Mouse (Mus musculus) forebrain, embryonic 10.5 days (tissue): ENCODE measurements around the gene Polr1e. TPM values are rescaled to one million over a fixed set of nuclear protein-coding genes. Genes with fewer than 3 reads are reported as not detected.
"Not testable (repeated sequence)": the region's sequence is repeated elsewhere in the genome, so short reads cannot be mapped to it uniquely, and the experiment has no call there.

ENCODE experiments used
- DNase-seq: peaks from one replicate; pipeline ENCODE4 v3.0.0-alpha.2; 2017; ENCODE audit warnings: low spot score; ENCODE audit errors: extremely low spot score
- H3K27ac ChIP-seq: fragments of 300-500 bp; sonication (generic); 2 replicates; pipeline ENCODE4 v1.5.1; 2016; ENCODE audit warnings: mild to moderate bottlenecking
- H3K27me3 ChIP-seq: fragments of 300-500 bp; sonication (generic); 2 replicates; pipeline ENCODE4 v1.6.1; 2016; ENCODE audit warnings: mild to moderate bottlenecking; ENCODE audit not compliant: poor library complexity, severe bottlenecking
- H3K36me3 ChIP-seq: fragments of 300-500 bp; sonication (generic); replicated peaks from 2 replicates; pipeline ENCODE4 v1.6.1; 2016; ENCODE audit warnings: mild to moderate bottlenecking, moderate library complexity
- H3K4me1 ChIP-seq: fragments of 300-500 bp; sonication (generic); 2 replicates; pipeline ENCODE4 v1.6.1; 2016
- H3K4me3 ChIP-seq: fragments of 300-500 bp; sonication (generic); 2 replicates; pipeline ENCODE4 v1.5.1; 2016; ENCODE audit warnings: mild to moderate bottlenecking, moderate library complexity
- H3K9me3 ChIP-seq: fragments of 300-500 bp; sonication (generic); 2 replicates; pipeline ENCODE4 v1.6.1; 2016; ENCODE audit warnings: mild to moderate bottlenecking, moderate library complexity
- WGBS: fragments of 180-500 bp; shearing (Covaris S2); methylation state at CpG from one replicate; pipeline ENCODE4 v1.1.7; 2016; 5-methylcytosine and 5-hydroxymethylcytosine counted together
- polyA plus RNA-seq: library from polyadenylated mRNA; unstranded; fragments of >200 nt; fragmentation: Nextera tagmentation; extraction: Ambion mirVana; gene quantifications from 2 replicates; pipeline ENCODE4 v1.2.1, GENCODE M21; 2016

Polr1e gene
- polyA plus RNA-seq, 1 experiment from 2014 or later: 71.4 TPM

GRCm38 (mm10) chr4:45039546-45039945 is 21.2 kb downstream of the Polr1e start:
- not testable (repeated sequence) for H3K4me1 ChIP-seq, H3K9me3 ChIP-seq, H3K27me3 ChIP-seq, H3K4me3 ChIP-seq, DNase-seq, H3K27ac ChIP-seq
- H3K36me3 ChIP-seq: peaks cover 75% of the 10 kb centered on the region
- 94% methylated on average over 7 of the region's 7 CpGs for WGBS

DNA sequence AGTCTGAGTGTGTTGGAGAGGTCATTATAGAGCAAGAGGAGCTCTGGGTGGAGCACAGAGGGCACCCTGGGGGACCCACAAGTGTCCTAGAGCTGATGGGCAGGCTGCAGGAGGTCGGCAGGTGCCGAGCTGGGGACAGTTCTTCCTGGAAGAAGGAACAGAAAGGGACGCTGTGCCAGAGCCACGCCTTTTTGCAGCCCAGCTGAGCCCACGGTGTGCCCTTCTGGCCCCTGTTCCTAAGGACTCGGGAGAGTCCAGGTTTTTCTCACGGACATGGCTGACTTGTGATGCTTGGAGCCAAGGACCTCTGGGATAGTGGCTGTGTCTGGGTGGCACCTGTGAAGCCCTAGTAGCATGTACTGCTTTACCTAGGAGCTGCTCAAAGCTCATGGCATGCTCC is 22.4 kb downstream of the Polr1e start:
- Histone ChIP-seq H3K9me3 (no peaks in the 10 kb centered on the region), H3K27me3 (no peaks in the 10 kb centered on the region), H3K27ac (no peak overlapping the region), H3K4me1 (no peaks in the 10 kb centered on the region), H3K36me3 (peaks cover 74% of the 10 kb centered on the region), H3K4me3 (no peak overlapping the region)
- WGBS: 85% methylated on average over 7 of the region's 7 CpGs
- DNase-seq: no peak

DNA sequence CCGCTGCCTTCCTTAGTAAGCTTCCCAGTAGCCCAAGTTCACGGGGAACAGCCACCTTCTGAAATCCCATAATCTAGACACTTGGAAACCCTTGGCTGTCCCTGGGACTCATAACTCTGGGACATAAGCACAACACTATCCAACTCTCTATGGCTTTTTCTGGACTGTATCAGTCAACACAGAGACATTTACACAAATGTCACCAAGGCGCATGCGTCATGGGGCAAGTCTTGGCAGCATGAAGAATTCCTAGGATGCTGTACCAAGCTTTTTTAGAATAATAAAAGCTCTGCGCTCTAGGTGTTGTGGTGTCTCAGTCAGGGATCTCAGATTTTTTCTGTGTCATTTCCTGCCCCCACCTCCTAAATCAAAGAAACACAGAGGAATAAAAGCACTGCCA is 28.3 kb downstream of the Polr1e start:
- no peaks in the 10 kb centered on the region for H3K9me3 ChIP-seq
- no peak overlapping the region for H3K27ac ChIP-seq
- 94% methylated on average over 5 of the region's 5 CpGs for WGBS
- no peaks in the 10 kb centered on the region for H3K27me3 ChIP-seq
- DNase-seq: no peak
- peaks cover 72% of the 10 kb centered on the region for H3K36me3 ChIP-seq
- no peak overlapping the region for H3K4me3 ChIP-seq
- no peaks in the 10 kb centered on the region for H3K4me1 ChIP-seq

DNA sequence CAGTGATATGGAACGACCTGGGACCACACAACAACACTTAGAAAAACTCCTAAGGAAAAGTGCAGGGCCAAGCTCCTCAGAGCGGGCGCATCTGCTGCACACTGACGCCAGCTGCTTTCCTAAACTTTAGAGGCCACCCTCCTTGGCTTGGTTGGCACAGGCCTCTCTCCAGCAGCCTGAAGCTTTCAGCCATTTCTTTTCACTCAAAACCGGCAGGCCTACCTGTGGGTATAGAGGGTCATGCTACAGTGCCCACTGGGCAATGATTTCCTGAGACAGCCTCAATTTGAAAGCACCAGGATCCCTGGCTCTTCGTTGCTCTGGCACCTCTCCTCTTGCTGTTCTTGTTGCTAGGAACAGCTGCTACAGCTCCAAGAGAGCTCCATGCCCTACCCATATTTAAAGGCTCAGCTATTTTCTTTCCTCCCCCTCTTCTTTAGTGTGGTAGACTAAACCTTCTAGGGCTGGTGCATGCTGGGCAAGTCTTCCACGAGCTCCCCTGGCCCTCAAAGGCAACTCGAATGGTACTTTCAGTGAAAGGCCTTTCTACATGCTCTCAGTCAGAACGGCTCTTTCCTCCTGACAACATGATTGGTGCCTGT is 29.0 kb downstream of the Polr1e start:
- Histone ChIP-seq H3K4me3 (no peak overlapping the region), H3K27me3 (no peaks in the 10 kb centered on the region), H3K36me3 (peaks cover 67% of the 10 kb centered on the region), H3K27ac (no peak overlapping the region), H3K4me1 (no peaks in the 10 kb centered on the region), H3K9me3 (no peaks in the 10 kb centered on the region)
- DNase-seq: no peak
- 93% methylated on average over 9 of the region's 9 CpGs for WGBS

- Histone ChIP-seq H3K27ac (no peak overlapping the region), H3K4me1 (no peaks in the 10 kb centered on the region), H3K36me3 (peaks cover 64% of the 10 kb centered on the region), H3K4me3 (no peak overlapping the region), H3K27me3 (no peaks in the 10 kb centered on the region), H3K9me3 (no peaks in the 10 kb centered on the region)
- whole genome bisulfite sequencing: 77% methylated on average over 9 of the region's 9 CpGs
- no peak for DNase-seq
These were observed 29.6 kb downstream of the Polr1e start for GRCm38 (mm10) chr4:45047956-45048355.

- Histone ChIP-seq H3K27me3 (no peaks in the 10 kb centered on the region), H3K9me3 (no peaks in the 10 kb centered on the region), H3K4me1 (no peaks in the 10 kb centered on the region), H3K36me3 (peaks cover 44% of the 10 kb centered on the region), H3K4me3 (no peak overlapping the region), H3K27ac (no peak overlapping the region)
- DNase-seq: no peak
- 56% methylated on average over 3 of the region's 3 CpGs for WGBS
These were observed 36.5 kb downstream of the Polr1e start for GRCm38 (mm10) chr4:45054862-45055261.

DNA sequence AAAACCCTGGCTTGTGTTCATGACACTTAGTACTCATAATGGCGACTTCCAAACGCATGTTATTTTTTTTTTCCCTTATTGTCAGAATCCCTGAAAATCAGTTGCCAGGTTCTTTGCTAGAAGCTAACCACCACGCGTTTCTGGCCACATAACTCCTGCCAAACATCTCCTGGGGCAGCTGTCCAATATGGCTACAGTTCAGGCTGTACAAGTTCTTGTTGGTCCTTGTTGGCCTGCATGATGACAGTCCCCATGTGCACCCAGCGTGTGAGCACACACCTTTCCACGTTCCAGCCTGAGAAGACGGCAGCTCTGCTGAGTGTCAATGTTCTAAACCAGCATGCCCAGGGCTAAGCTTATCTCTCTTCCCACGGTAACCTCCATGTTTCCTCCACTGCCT is 37.1 kb downstream of the Polr1e start:
- no peaks in the 10 kb centered on the region for H3K27me3 ChIP-seq
- no peak overlapping the region for H3K4me3 ChIP-seq
- no peak for DNase-seq
- H3K36me3 ChIP-seq: peaks cover 47% of the 10 kb centered on the region
- WGBS: 90% methylated on average over 8 of the region's 8 CpGs
- H3K27ac ChIP-seq: no peak overlapping the region
- no peaks in the 10 kb centered on the region for H3K9me3 ChIP-seq
- H3K4me1 ChIP-seq: no peaks in the 10 kb centered on the region

GRCm38 (mm10) chr4:45063836-45064235 is 45.5 kb downstream of the Polr1e start:
- not testable (repeated sequence) for H3K4me3 ChIP-seq, H3K27ac ChIP-seq, DNase-seq, H3K27me3 ChIP-seq, H3K9me3 ChIP-seq
- Histone ChIP-seq H3K4me1 (peaks cover 23% of the 10 kb centered on the region), H3K36me3 (peaks cover 34% of the 10 kb centered on the region)
- WGBS: 87% methylated on average over 1 of the region's 1 CpGs

DNA sequence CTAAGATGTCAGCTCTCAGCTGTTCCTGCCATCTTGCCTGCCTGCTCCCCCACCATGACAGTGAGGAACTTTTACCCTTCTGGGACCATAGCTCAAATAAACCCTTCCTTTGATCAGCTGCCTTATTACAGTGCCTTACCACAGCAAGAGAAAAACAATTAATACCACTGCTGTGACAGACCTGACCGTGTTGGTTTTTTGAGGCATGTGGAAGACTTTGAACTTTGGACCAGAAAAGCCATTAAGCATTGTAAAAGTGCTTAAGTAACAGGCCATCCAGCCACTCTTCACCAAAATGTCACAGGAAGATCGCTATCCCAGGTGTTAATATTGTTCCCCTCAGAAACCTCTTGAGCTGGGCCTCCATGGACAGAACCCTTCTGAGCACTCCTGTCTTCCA is 46.2 kb downstream of the Polr1e start:
- DNase-seq: no peak
- no peak overlapping the region for H3K27ac ChIP-seq
- H3K4me1 ChIP-seq: peaks cover 30% of the 10 kb centered on the region
- no peak overlapping the region for H3K4me3 ChIP-seq
- no peaks in the 10 kb centered on the region for H3K27me3 ChIP-seq
- 85% methylated on average over 2 of the region's 2 CpGs for WGBS
- H3K9me3 ChIP-seq: no peaks in the 10 kb centered on the region
- H3K36me3 ChIP-seq: peaks cover 27% of the 10 kb centered on the region

GRCm38 (mm10) chr4:45066036-45066730 is 47.8 kb downstream of the Polr1e start:
- no peak overlapping the region for H3K4me3 ChIP-seq
- H3K36me3 ChIP-seq: peaks cover 11% of the 10 kb centered on the region
- H3K27me3 ChIP-seq: no peaks in the 10 kb centered on the region
- DNase-seq: no peak
- no peaks in the 10 kb centered on the region for H3K9me3 ChIP-seq
- no peak overlapping the region for H3K27ac ChIP-seq
- 67% methylated on average over 2 of the region's 2 CpGs for WGBS
- peaks cover 33% of the 10 kb centered on the region for H3K4me1 ChIP-seq

DNA sequence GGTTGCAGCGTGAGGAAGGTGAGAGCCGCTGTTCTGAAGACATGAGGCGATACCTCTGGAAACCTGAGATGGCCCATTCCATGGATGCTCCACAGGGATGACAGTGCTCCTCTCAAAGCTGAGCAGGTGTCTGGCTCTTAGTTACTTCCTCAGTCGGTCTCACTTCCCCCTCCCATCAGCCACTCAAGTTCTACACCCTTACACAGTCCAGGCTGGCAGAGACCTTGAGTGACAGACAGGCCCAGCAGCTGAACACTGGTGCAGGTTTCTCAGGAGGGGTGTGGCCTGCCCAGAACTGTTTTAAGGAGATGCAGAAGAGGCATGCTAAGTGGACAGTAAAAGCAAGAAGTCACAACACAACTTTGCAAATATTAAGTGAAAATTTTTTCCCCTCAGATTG is 49.4 kb downstream of the Polr1e start:
- DNase-seq: no peak
- 90% methylated on average over 4 of the region's 4 CpGs for WGBS
- Histone ChIP-seq H3K4me1 (peaks cover 45% of the 10 kb centered on the region), H3K27me3 (no peaks in the 10 kb centered on the region), H3K36me3 (0 out of 2 replicates have a peak, but pooled peaks cover 3% of the 10 kb centered on the region), H3K4me3 (no peak overlapping the region), H3K9me3 (no peaks in the 10 kb centered on the region), H3K27ac (no peak overlapping the region)

DNA sequence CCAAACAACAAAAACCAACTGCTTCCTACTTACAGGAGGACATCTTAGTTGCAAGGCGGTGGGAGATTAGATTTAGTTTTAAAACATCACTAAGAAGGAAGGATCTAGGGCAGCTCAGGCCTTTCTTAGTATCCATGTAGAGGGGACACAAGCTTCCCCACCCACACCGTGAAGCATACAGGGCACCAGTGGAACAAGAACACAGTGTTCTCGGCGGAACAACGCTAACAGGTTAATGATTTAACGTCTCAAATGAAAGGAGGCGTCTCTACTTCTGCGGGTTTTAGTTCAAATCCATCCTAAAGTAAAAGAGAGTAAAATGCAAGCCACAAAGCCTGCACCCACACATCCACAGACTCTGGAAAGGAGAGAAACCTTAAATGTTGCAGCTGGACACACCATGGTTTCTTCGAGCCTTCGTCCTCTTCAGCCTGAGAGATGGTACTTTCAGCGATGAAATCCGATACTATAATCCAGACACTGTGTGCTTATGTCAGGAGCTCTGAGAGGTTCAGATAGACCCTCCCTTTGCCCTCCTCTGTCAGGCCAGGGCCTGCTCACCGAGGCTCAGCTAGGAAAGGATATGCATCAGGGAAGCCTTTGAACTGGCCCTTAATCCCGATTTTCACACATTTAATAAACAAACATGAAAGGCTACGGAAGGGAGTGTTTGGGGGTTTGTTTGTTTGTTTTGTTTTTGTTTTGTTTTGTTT is 54.0 kb downstream of the Polr1e start:
- 0 out of 2 replicates have a peak, but pooled peaks cover 3% of the 10 kb centered on the region for H3K36me3 ChIP-seq
- H3K27me3 ChIP-seq: no peaks in the 10 kb centered on the region
- H3K4me3 ChIP-seq: no peak overlapping the region
- WGBS: 81% methylated on average over 15 of the region's 15 CpGs
- H3K9me3 ChIP-seq: no peaks in the 10 kb centered on the region
- no peak for DNase-seq
- H3K4me1 ChIP-seq: peaks cover 27% of the 10 kb centered on the region
- 0 out of 2 replicates have a peak overlapping the region, but pooled peaks have one; percentile 35 for H3K27ac ChIP-seq

- H3K4me1 ChIP-seq: peaks cover 27% of the 10 kb centered on the region
- H3K4me3 ChIP-seq: no peak overlapping the region
- H3K27me3 ChIP-seq: no peaks in the 10 kb centered on the region
- H3K9me3 ChIP-seq: no peaks in the 10 kb centered on the region
- WGBS: 88% methylated on average over 6 of the region's 6 CpGs
- no peak for DNase-seq
- H3K36me3 ChIP-seq: peaks cover 11% of the 10 kb centered on the region
- no peak overlapping the region for H3K27ac ChIP-seq
These were observed 55.2 kb downstream of the Polr1e start for GRCm38 (mm10) chr4:45073544-45073943.
